Mouse (Mus musculus) effector memory CD4-positive, alpha-beta T cell, adult 7 months (primary cell): ENCODE results near the gene Gm49380. TPM values are rescaled to one million over a fixed set of nuclear protein-coding genes. Genes with fewer than 3 reads are reported as not detected.

Source experiments
- polyA plus RNA-seq: library from polyadenylated mRNA; unstranded; fragments of 100-300 nt; shearing (Covaris generic); gene quantifications from one replicate; pipeline ENCODE4 v1.2.1, GENCODE M21; 2017

Gene Gm49380
- not detected for polyA plus RNA-seq

DNA sequence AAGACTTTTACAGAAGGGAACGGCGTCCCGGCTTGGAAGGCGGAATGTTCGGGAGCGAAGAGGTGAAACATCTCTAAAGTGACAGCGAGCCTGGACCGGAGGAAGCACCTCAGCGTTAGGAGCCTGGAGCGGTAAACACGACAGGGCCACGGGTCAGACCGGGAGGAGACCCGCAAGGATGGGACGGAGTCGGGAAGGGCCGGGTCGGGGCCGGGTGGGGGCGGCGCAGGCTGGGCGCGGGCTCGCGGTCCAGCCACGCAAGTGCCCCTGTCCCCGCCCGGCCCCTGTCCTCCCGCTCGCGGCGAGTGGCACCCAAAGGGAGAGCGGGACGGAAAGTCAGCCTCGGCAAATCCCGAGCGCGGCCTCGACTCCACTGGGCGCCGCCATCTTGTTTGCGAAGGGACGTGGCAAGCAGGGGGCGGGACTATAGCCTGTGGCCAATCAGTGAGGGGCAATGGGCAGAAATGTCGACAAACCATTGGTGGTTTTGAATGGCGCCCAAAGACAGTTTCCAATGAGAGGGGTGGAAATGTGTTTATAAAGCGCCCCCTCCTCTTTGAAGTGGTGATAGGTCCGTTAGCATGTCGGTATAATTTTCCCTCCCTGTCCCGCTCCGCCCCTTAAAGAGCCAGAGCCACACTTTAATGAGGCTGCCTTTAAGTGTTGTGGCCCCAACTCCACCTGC is at the start of gene Gm49380, which contains the start of gene Rnf26:
Gene Gm49380 (minus strand): TSS at position 396 of the 685 bp plus-strand sequence.
Gene Rnf26 (minus strand): TSS at position 413 of the 685 bp plus-strand sequence.

DNA sequence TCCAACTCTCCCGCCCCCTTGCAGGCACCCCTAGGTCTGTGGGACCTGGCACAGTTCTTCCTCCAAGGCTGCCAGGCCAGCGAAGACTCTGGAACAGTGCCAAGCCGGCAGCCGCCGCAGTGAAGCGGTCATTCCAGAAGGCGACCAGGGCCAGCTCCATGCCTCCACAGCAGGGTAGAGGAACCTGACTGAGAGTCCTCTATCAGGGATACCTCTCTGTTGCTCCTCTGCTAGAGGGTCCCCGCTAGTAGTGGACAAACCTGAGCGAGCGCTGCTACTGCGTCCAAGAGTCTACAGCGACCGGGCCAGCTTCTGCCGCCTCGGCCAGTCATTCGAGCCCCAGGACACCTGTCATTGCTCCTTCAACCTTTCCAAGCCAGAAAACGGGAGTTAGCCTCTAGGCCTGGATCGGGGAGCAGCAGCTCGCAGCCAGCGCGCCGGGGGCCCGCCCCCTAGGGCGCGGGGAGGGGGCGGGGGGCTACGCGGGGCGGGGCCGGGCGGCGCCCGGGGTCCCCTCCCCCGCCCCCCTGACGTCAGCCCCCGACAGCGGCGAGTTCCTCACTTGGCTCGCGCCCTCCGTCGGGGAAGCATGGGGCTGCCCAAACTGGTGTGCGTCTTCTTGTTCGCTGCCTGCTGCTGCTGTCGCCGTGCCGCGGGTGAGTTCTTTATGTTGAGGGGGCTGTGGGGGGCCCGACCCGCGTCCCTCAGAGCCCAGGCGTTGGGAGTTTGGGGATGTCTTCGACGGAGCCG is 21.0 kb upstream of the Gm49380 start, which contains the start of gene Mcam:
Gene Mcam (plus strand): TSS at position 369 of the 750 bp plus-strand sequence.

DNA sequence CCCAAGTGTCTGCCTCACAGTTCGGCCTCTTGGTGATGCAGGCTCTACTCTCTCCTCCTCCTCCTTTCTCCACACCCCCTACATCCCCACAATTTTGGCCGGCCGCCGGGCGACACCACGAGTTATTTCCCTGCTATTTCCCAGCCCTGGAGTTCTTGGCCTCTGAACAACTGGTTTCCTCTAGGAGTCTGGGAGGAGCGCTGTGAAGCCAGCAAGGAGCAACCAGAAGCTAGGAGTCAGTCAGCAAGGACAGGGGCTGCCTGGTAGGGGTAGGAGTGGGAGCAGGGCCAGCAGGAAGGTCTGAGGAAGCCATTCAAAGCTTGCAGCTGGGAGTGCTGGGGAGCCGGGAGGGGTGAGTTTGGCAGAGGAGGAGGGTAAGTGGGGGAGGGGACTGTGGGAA is 6.2 kb downstream of the Gm49380 start, which contains the start of gene C1qtnf5:
Gene C1qtnf5 (plus strand): TSS at position 136 of the 400 bp plus-strand sequence.

DNA sequence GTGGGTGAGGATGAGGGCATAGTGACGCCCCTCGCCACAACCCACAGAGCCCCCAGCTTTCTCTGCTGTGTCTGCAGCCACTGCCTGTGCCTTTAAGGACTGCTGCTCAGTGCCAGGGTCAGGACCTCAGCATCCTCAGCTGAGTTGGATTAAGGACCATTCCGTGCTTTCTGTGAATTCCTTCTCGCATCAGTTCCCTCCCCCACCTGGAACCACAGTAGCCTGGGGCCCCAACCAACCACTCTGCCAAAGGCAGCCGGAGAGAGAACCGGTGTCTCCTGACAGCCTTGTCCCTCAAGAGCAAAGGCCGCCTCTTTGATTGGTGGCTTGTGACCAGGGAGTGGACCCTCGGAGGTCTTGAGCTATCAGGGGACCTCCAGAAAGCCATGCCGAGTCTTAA is 11.8 kb downstream of the Gm49380 start, which contains the start of gene Mfrp:
Gene Mfrp (plus strand): TSS at position 240 of the 400 bp plus-strand sequence.

DNA sequence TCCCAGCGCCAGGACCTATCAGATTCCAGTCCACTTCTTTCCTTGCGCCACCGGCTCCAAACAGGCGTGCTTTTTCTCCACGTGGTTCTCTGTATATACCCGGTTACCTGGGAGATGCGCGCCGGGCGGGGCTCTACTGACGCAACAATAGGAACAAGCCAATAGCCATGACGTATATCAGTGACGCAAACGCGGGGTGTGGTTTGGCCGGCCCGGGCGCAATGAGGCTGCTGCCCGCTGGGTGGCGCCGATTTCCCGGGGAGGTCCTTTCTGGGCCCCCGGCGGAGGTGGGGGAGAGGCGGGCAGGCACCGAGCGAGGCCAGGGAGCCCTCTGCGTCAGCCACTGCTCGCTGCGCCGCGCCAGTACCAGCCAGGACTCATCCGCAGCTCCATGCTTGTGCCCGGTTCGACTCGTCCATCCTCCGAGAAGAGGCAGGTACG is 46.5 kb downstream of the Gm49380 start, which contains the start of gene Usp2:
Gene Usp2 (plus strand): TSS at position 237 of the 441 bp plus-strand sequence.

DNA sequence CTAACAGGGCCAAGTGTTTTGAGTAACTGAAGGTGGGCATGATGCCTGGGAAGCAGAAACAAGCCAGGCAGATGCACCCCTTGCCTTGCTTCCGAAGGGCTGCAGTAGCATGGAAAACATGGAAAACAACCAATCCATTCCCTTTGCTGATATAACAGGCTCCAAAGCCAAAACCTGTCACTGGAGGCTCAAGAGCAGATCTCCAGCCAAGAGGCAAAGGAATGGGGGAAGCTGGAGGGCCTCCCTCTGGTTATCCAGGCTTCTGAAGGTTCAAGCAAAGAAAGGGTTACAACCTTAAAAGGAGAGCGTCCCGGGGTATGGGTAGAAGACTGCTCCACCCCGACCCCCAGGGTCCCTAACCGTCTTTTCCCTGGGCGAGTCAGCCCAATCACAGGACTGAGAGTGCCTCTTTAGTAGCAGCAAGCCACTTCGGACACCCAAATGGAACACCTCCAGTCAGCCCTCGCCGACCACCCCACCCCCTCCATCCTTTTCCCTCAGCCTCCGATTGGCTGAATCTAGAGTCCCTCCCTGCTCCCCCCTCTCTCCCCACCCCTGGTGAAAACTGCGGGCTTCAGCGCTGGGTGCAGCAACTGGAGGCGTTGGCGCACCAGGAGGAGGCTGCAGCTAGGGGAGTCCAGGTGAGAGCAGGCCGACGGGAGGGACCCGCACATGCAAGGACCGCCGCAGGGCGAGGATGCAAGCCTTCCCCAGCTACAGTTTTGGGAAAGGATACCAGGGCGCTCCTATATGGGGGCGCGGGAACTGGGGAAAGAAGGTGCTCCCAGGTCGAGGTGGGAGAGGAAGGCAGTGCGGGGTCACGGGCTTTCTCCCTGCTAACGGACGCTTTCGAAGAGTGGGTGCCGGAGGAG is 70.2 kb downstream of the Gm49380 start, which contains the start of gene Thy1:
Gene Thy1 (plus strand): TSS at position 549 of the 872 bp plus-strand sequence.

Other genes starting within 250 kb of the Gm49380 start
- gene Thy1, start 70.1 kb downstream of the Gm49380 start, polyA plus RNA-seq = 132 TPM
- 17.8 TPM for gene Usp2, start 46.5 kb downstream of the Gm49380 start, polyA plus RNA-seq
- gene Mfrp, start 11.8 kb downstream of the Gm49380 start, polyA plus RNA-seq = not detected
- gene C1qtnf5, start 6.3 kb downstream of the Gm49380 start, polyA plus RNA-seq = not detected
- gene Rnf26, start within 50 bp of the Gm49380 start, polyA plus RNA-seq = 16.6 TPM
- 0.67 TPM for gene Mcam, start 21.0 kb upstream of the Gm49380 start, polyA plus RNA-seq
- gene Cbl, start 120.5 kb upstream of the Gm49380 start, polyA plus RNA-seq = 33.9 TPM
- not detected for gene Ccdc153, start 127.2 kb upstream of the Gm49380 start, polyA plus RNA-seq
- 0.23 TPM for gene Pdzd3, start 138.0 kb upstream of the Gm49380 start, polyA plus RNA-seq
- 4.8 TPM for gene Nlrx1, start 155.1 kb upstream of the Gm49380 start, polyA plus RNA-seq
- not detected for gene Abcg4, start 175.1 kb upstream of the Gm49380 start, polyA plus RNA-seq
- 34.4 TPM for gene Hinfp, start 192.2 kb upstream of the Gm49380 start, polyA plus RNA-seq
- 12.7 TPM for gene C2cd2l, start 206.8 kb upstream of the Gm49380 start, polyA plus RNA-seq
- 8.7 TPM for gene Dpagt1, start 212.5 kb upstream of the Gm49380 start, polyA plus RNA-seq
- gene H2afx, start 221.2 kb upstream of the Gm49380 start, polyA plus RNA-seq = 61.7 TPM
- gene Hmbs, start 230.7 kb upstream of the Gm49380 start, polyA plus RNA-seq = 14.8 TPM
- 50.0 TPM for gene Vps11, start 248.2 kb upstream of the Gm49380 start, polyA plus RNA-seq